Mouse (Mus musculus): ENCODE measurements around the gene Fdps.
"Not testable (repeated sequence)": the region's sequence is repeated elsewhere in the genome, so short reads cannot be mapped to it uniquely, and the experiment has no call there.

The Fdps gene

GRCm38 (mm10) chr3:89102495-89103290 is 934 bp upstream of the Fdps start:
- no peak for DNase-seq (ENCODE audit: low spot score)

GRCm38 (mm10) chr3:89101459-89101811 is 324 bp downstream of the Fdps start:
- DNase-seq (ENCODE audit: low spot score), result no peak

DNA sequence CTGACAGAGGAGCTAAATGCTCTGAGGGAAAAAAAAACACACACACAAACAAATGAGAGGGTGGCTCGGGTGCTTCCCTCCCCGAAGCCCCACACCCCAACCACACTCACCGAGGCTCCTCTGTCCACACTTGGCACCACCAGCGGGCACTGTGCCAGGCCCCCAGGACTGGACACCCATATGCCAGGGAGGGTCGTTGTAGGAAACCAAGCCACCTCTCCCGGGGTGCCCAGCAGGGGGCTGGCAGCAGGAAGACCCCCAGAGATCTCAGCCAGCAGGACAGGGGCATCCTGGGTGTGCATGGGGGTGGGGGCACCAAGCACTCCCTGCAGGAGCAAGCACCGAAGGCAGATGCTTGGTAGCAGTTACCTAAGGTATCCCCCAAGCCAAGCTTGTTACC is 948 bp downstream of the Fdps start, which contains the start of gene Gm43738:
TSS of gene Gm43738 (minus strand) at position 289 of the 400 bp plus-strand sequence.
- no peak for DNase-seq (ENCODE audit: low spot score)

DNA sequence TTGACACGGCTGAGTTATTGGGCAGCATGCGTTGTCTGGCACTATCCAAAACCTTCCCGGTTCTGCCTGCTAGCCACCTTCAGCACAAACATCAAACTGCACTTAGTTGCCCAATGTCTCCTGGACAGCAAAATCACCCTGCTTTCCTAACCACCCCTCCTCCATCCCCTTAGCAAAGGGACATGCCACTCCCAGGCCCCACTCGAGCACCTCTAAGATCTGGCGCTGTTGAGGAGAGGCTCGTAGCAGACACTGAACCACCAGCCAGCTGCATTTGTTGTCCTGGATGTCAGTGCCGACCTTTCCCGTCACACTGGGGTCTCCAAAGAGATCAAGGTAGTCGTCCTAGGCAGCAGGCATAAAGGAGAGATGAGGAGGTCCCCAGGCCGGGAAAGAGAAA is 7.7 kb downstream of the Fdps start:
- DNase-seq (ENCODE audit: low spot score), result no peak

DNA sequence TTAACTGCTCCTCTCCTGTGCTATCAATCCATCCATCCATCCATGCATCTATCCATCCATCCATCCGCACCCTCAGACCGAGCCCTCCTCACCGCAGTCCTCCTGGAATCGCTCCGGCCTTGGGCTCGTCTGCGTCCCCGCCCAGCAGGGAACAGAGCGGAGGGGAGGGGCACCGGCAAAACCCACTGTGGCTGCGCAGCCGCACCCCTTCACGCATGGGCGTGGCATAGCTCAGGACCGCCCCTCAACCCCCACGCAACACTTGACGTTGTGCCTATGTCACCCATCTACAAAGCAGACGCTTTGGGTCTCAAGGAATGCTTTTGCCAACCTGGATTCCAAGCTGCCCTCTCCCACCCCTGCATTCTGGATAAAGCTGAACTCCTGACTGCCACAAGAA is 8.6 kb downstream of the Fdps start, which contains the start of gene Rusc1:
TSS of gene Rusc1 (minus strand) at position 137 of the 400 bp plus-strand sequence.
- peak; percentile 83 for DNase-seq (ENCODE audit: low spot score)

GRCm38 (mm10) chr3:89092509-89093090 is 9.2 kb downstream of the Fdps start:
- no peak for DNase-seq (ENCODE audit: low spot score)

- no peak for DNase-seq (ENCODE audit: low spot score)
Observed at GRCm38 (mm10) chr3:89091811-89092508, 9.8 kb downstream of the Fdps start.

- peak; percentile 81 for DNase-seq (ENCODE audit: low spot score)
Observed at GRCm38 (mm10) chr3:89090694-89091655, 10.8 kb downstream of the Fdps start.

DNA sequence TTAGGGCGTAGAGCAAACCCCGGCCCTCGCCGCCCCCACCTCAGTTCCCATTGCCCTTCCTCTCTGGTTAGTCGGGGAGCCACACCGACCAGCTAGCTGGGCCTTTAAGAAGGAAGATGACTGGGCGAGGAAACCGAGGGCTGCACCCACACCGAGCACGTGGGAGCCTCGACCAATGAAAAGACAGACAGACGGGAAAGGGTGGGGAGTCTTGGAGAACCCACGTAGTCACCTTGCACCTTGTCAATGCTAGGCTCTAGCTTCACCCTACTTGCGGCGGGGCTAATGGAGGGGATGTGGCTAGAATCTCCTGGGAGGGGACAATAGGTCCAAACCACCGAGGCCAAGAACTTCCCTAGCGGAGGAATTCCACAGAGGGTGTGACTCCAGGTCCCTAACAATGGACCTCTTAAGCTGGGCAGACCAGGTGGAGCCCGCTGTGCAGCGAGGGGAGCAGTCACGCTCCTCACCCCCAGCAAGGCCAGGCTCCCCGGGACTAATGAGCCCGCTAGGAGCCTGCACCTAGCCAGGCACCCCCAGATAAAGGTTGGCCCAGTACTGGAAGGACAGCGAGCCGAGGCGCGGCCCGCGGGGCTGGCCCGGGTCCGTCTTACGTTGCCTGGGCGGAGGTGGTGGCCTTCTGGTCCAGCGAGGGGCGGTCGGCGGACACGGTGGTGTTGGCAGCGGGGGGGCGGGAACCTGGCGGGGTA is 11.7 kb downstream of the Fdps start:
- DNase-seq (ENCODE audit: low spot score), result peak; percentile 88

DNA sequence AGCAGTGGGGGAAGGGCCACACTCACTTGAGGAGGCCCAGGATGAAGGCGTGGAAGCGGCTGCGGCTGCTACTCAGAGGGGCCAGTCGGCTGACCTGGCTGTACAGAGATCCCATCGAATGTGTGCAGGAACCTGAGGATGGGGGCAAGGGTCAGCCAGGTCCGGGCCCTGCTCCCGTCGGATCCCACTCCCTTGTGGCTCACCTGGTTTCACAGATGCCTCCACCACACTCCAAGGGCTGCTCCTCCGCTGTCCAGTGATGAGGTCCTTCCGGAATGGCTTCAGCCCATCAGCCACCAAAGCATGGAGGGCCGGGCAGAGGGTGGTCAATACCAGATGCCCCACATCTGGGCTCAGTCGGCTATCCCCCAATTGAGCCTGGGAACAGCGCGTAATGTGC is 12.8 kb downstream of the Fdps start:
- DNase-seq (ENCODE audit: low spot score), result no peak

DNA sequence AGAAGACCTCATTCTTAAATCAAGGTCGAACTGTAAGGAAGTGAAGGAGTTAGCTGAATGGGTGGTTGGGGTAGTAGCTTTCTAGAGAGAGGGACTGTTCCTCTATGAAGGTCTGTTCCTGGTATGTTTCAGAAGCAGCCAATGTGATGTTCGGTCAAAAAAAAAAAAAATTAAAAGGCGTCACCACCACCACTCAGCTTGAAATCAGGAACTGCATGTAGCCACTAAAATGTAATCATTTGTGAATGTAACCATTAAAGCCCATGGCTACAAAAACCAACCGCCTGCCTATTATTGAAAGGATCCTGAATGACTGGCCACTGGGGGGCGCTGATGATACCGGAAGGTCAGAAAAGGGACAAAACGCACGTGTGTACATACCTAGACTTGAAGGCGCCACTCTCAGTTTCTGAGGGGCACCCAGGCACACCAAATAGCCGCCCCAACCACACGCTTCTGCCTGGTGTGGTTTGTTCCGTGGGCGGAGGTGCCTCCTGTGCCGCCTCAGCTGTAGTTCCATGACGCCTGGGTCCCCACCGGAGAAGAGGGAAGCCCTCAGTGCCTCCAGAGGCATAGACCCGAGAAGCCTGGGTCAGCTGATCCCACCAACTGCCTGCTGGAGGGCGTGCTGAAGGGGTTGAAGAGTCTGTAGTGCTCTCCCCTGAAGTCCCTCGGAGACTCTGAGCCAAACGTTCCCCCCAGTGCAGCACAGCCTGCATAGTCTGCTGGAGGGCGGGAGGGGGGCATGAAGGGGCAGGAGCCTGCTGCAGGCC is 14.2 kb downstream of the Fdps start:
- peak; percentile 90 for DNase-seq (ENCODE audit: low spot score)

GRCm38 (mm10) chr3:89084654-89085190 is 17.0 kb downstream of the Fdps start:
- no peak for DNase-seq (ENCODE audit: low spot score)

DNA sequence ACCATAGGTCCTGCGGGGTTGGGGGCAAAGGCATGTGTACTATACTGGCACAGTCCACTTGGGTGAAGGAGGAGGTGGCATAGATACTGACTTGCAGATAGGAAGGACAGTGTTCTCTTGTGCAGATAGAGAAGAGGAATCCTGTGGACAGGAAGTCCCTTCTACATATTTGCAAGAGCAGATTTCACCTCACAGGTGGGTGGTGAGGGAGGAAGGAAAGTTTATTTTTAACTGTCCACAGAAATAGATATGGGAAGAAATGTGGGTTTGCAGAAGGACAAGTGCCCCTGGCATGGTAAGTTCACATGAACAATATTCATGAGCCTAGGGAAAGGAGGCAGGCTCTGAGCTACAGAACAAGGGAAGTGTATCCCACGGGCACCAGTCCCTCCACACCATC is 17.6 kb downstream of the Fdps start:
- no peak for DNase-seq (ENCODE audit: low spot score)

DNA sequence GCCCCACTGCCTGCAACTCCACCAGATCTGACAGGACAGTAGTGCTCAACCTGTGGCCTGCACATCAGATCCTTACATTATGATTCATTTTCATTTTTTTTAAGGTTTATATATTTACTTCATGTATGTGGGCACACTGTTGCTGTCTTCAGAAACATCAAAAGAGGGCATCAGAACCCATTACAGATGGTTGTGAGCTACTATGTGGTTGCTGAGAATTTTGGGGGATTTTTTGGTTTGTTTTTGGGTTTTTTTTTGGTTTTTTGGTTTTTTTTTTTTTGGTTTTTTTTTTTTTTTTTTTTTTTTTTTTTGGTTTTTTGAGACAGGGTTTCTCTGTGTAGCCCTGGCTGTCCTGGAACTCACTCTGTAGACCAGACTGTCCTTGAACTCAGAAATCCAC is 19.5 kb downstream of the Fdps start:
- DNase-seq (ENCODE audit: low spot score), result not testable (repeated sequence)

DNA sequence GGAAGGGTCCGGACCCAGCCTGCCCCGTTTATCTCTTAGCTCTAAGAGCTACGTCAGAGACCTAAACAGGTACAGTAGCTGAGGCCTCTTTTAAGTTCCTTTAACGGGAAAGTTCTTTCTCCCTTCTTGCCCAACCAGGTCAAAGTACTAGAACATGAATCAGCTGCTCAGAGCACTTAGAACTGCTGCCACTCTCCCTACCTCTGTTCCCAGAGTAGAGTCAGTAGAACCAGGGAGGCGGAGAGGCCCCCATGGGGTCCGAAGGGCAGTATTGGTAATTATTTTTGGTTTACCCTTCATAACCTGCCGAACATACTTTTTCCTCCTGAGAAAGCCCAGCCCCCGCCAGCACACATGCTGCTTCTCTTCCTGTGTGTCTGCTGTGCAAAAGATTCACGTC is 24.4 kb downstream of the Fdps start:
- no peak for DNase-seq (ENCODE audit: low spot score)

- DNase-seq (ENCODE audit: low spot score), result no peak
Observed at GRCm38 (mm10) chr3:89067265-89067664, 34.5 kb downstream of the Fdps start.

DNA sequence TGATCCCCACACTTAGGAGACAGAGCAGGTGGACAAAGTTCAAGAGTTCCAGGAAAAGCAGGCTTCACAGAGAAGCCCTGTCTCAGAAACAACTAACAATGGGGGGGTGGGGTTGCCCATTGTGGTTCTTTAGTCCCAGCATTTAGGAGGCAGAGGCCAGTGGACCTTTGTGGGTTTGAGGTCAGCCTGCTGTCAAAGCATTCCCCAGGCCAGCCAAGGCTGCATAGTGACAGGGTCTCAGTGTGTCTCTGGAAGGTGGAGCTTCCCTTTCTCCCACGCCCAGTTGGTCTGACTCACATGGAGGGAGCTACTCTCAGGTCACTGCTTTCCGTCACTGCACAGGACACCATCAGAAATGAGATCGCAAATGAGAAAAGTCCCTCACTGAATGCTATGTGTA is 40.1 kb downstream of the Fdps start:
- peak; percentile 70 for DNase-seq (ENCODE audit: low spot score)

- DNase-seq (ENCODE audit: low spot score), result peak; percentile 58
Observed at GRCm38 (mm10) chr3:89058783-89059182, 43.0 kb downstream of the Fdps start.

DNA sequence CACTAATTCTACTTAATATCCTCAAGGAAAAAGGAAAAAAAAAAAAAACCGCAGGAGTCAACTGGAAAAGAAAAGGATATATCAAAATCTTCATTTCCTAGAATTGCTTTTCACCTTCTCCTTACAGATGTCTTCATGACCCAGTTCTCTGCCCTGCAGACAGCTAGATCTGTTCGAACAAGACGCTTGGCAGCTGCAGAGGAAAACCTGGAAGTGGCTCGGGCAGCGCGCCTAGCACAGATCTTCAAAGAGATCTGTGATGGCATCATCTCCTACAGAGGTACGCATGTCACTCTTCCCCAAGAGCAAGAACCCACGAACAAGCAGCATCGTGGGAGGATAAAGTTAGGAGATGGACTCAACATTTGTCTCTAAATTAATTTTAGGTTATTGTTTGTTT is 43.4 kb downstream of the Fdps start:
- no peak for DNase-seq (ENCODE audit: low spot score)

Data from embryo, embryonic 10.5 days (tissue).